Mouse (Mus musculus) ES-E14 (cell line): ENCODE data around the gene Vps13d.

ENCODE experiments used
- CHD2 ChIP-seq: IDR thresholded peaks from 2 replicates; pipeline ENCODE4 v1.6.1; 2014; ENCODE audit warnings: mild to moderate bottlenecking, low read depth, low read length, inconsistent platforms
- HCFC1 ChIP-seq: IDR thresholded peaks from 2 replicates; pipeline ENCODE4 v1.6.1; 2012; ENCODE audit warnings: low read length, inconsistent platforms, borderline replicate concordance; ENCODE audit not compliant: insufficient read depth
- MAFK ChIP-seq: IDR thresholded peaks from 2 replicates; pipeline ENCODE4 v1.6.1; 2014; ENCODE audit warnings: mild to moderate bottlenecking, low read depth, low read length, inconsistent platforms; ENCODE audit not compliant: insufficient read depth
- ZC3H11A ChIP-seq: IDR thresholded peaks from 2 replicates; pipeline ENCODE4 v1.6.1; 2012; ENCODE audit warnings: low read depth, mild to moderate bottlenecking, inconsistent platforms, low read length, borderline replicate concordance
- ZNF384 ChIP-seq: IDR thresholded peaks from 2 replicates; pipeline ENCODE4 v1.6.1; 2012; ENCODE audit warnings: low read depth, low read length, inconsistent platforms

DNA sequence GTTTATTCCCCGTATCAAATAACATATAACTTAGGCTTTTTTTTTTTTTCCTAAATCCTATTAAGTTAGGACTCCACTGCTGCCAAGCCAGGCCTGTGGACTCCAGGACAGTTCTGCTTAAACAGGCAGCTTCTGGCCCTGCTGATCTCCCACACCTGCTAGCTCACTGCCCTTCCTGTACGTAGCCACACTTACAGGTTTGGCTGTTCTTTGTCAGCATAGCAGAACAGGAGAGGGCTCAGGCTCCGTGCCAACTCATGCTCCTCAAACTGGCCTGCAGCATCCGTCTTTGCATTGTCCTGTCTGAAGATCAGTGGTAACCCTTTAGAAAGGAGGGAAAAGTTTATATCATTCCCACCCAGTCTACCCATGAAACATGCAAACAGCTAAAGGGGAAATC, 108.3 kb downstream of the Vps13d start:
- TF ChIP-seq ZC3H11A: no peak
- TF ChIP-seq MAFK: no peak
- no peak for TF ChIP-seq HCFC1
- no peak for TF ChIP-seq CHD2
- TF ChIP-seq ZNF384: no peak
